Mouse (Mus musculus): Measurements from ENCODE around the gene Gm42906.

Gene Gm42906

GRCm38 (mm10) chr5:151110461-151110908 is 317.5 kb downstream of the Gm42906 start:
- DNase-seq (ENCODE audit: low read depth, low spot score) = no peak

DNA sequence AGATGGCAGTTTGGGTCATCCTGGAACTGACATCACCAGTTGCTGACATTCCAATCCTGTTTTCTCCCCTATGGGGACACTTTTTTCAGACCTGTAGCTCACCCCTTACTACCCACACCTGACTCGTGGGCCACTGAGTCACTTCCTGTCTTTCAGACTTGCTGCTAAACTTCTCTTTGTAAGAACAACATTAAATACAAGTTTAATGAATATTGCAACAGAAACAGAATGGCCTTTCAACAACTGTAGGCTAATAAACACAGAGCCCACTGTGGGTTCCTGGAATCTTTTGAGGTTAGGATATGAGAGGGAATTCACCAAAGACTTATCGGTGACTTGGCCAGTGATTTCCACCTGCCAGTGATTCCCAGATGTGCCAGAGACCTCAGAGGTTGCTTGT is 318.1 kb downstream of the Gm42906 start:
- no peak for DNase-seq (ENCODE audit: low read depth, low spot score)

GRCm38 (mm10) chr5:151108955-151109354 is 319.0 kb downstream of the Gm42906 start:
- DNase-seq (ENCODE audit: low read depth, low spot score) = no peak

GRCm38 (mm10) chr5:151108291-151108897 is 319.6 kb downstream of the Gm42906 start:
- DNase-seq (ENCODE audit: low read depth, low spot score) = no peak

DNA sequence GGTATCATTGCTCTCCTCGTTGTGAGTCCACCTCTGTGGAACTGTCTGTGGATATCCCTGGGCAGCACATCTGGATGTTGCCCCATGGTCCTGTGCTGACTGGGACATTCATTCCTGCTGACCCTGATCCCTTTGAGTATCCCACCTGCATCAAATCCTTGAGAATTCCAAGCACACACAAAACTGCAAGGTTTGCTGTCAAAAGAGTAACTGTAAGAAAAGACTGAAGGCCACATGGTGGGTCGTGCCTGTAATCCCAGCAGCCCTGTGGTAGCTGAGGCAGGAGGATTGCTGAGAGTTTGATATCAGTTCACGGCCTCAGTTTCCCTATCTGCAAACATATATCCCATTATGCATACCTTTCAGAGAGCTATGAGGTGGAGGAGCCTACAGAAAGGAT is 321.1 kb downstream of the Gm42906 start:
- DNase-seq (ENCODE audit: low read depth, low spot score) = no peak

GRCm38 (mm10) chr5:151105054-151105971 is 322.6 kb downstream of the Gm42906 start:
- no peak for DNase-seq (ENCODE audit: low read depth, low spot score)

DNA sequence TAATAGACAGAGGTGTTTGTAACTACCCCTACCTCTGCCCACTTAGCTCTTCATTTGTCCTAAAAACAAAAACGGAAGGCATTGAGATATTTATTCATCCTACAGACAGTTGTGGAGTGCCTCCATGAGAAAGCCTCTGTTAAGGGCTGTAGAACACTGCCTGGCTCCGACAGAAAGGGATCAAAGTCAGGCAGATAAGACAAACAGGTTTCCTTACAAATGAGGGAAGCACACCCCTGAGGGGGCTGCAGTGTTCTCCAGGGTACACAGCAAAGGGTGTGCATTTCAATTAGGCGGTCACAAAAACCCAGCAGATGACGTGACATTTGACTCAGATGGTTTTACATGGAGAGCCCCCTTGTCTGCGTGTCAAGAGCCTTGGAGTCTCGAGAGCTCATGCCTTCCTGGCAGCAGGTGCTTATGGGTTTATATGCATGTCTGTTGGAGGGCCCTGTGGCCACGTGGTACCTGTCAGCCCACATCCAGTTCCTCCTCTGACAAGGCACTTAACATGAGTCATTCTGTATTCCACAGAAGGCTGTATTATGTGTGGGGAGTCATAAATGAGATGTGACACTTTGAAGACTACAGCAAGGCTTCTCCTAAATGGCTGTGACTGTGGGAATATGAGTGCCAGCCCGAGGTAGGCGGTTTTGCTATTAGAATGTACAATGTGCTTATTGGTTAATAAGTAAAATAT is 323.5 kb downstream of the Gm42906 start:
- no peak for DNase-seq (ENCODE audit: low read depth, low spot score)

DNA sequence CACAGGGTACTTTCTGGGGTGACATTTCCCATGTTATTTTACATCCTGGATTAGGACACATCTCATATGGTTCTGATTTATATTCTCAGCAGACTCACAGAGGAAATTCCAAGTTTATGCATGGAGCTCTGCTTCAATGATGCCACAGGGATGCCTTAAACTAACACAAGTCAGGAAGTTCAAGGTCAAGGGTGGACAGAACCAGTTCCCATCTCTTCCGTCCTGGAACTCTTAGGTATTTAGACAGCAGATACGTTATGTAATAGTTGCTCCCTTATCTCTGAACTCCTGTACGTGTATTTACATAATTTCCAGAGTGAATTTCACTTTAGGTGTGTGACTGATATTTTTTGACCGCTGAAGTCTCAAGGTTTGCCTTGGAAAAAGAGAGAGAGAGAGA is 324.7 kb downstream of the Gm42906 start:
- no peak for DNase-seq (ENCODE audit: low read depth, low spot score)

GRCm38 (mm10) chr5:151102262-151102661 is 325.7 kb downstream of the Gm42906 start:
- no peak for DNase-seq (ENCODE audit: low read depth, low spot score)

DNA sequence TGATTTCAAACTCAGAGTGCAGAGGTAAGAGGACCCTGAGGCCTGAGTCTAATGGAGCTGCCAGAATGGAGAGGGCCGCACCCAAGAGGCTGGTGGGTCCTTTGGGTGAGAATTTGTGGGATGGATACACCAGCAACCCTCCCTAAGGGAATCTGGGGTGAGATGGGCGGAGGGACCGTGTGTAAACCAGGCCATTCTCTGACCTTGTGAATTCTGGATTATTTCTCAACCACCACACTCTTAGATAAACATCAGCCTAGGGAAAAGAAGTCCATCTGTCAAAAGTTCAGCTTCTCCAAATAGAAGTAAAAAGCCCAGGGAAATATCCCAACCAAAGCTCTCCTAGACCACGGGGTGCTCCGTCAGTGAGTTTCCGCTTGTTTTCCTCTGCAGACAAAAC is 332.0 kb downstream of the Gm42906 start:
- DNase-seq (ENCODE audit: low read depth, low spot score) = no peak

- DNase-seq (ENCODE audit: low read depth, low spot score) = no peak
Observed at GRCm38 (mm10) chr5:151092886-151093665, 334.9 kb downstream of the Gm42906 start.

DNA sequence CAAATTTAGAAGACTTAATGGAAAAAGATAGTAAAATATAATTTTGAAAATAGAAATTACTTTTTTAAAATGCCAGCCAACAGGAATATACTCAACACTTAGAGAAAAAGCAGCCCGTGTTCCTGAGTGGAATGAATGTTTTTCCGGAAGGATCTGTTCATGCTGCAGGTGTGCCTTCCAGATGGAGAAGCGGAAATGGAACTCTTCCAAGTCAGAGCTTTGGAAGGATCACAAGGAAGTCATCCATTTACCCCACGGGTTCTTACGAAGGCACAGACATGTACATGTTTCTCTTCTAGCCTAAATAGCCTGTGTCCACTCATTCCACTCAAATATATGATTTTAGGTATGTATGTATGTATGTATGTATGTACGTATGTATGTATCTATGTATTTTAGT is 337.0 kb downstream of the Gm42906 start:
- no peak for DNase-seq (ENCODE audit: low read depth, low spot score)

- no peak for DNase-seq (ENCODE audit: low read depth, low spot score)
Observed at GRCm38 (mm10) chr5:151089201-151089600, 338.8 kb downstream of the Gm42906 start.

DNA sequence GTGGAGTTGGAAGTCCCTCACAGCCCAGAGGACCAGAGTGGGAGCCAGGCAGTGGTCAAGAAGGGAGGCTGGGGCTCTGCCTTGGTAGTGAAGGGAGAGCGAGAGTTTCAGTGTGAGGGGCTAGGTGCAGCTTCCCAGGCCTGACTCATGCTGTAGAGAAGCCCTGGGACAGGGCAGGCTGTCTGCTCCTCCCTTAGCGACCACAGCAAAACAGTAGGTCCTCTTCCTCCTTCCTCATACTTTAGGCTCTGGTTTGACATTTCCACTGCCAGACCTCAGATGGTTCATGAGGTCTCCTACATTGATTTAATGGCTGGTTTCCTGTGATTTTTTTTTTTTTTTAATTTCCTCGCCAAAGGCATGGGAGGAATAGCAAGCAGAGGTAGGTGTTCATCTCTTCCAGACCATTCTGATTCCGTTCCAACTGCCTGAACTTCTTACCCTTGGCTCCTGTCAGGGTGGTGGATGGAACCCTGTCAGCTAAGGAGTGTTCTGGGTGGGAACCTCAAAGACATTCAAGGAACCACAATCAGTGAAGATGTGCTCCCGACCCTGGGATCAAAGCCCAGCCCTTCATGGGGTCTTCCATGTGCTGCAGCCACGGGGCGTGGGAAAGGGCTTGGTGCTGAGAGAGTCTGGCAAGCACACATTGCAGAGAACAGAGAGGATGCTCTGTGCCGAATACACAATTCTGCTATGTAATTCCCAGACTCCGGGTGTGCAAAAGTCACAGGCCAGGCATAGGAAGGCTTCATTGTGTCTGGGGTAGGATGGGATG is 341.3 kb downstream of the Gm42906 start:
- no peak for DNase-seq (ENCODE audit: low read depth, low spot score)

- DNase-seq (ENCODE audit: low read depth, low spot score) = no peak
Observed at GRCm38 (mm10) chr5:151085749-151086148, 342.2 kb downstream of the Gm42906 start.

GRCm38 (mm10) chr5:151080276-151080675 is 347.7 kb downstream of the Gm42906 start:
- DNase-seq (ENCODE audit: low read depth, low spot score) = no peak

DNA sequence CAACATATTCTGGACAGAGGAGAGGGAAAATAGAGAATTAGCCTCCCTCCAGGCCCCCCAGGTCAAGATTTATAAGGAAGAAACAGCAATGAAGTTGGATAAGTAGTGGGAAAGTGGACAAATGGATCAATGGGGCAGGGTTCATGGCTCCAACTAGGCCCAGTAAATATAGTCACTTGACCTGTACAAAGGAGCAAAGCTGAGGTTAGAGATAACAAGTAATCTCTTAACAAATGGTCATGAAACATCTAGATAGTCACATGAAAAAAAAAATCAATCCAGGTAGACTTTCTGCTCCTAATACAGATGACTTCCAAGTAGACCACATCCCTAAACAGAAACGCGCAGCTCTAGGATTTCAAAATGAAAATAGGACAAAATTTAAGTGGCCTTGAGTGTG is 350.0 kb downstream of the Gm42906 start:
- DNase-seq (ENCODE audit: low read depth, low spot score) = no peak

- DNase-seq (ENCODE audit: low read depth, low spot score) = no peak
Observed at GRCm38 (mm10) chr5:151076917-151077316, 351.0 kb downstream of the Gm42906 start.

GRCm38 (mm10) chr5:151074282-151074681 is 353.7 kb downstream of the Gm42906 start:
- no peak for DNase-seq (ENCODE audit: low read depth, low spot score)

DNA sequence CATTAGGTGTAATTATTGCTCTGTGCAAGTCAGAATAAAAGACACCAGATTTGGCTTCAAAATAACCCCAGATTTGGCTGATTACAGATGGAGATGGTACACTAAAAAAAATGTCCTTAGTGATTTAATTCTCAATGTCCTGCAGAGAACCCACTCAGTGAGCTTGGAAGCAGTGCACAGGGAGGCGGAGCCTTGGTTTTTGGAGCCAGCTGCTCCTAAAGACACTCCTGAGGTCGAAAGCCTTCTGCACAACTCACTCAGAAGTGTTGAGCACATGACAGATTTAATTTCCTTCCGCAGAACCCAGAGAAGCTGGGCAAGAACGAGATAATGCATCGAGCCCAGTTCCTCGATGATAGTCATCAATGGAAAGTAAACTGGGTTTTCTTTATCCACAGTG is 356.5 kb downstream of the Gm42906 start:
- DNase-seq (ENCODE audit: low read depth, low spot score) = no peak

DNA sequence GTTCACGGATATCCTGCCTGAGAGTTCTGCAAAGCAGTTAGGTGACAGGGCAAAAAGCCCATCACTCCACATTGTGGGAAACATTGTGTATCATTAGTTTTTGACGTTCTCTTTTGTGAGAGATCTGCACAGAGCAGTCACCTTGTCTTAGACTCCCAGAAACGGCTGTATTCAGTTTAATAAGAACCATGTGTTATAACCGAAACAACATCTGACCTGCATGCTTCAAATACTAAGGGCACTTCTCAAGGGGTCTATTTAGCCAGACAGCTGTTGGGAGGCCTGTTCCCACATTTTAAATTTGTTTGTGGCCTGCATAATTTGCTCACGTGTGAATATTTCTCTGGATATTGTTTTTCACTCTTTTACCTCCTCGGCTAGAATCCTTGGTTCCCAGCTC is 357.1 kb downstream of the Gm42906 start:
- DNase-seq (ENCODE audit: low read depth, low spot score) = no peak

All from retina, adult 2 months (tissue).